Mouse (Mus musculus): ENCODE measurements around the gene Mettl27. TPM values are rescaled to one million over a fixed set of nuclear protein-coding genes. Genes with fewer than 3 reads are reported as not detected.

Gene Mettl27
- polyA plus RNA-seq, 1 experiment from 2014 or later = 35.5 TPM

DNA sequence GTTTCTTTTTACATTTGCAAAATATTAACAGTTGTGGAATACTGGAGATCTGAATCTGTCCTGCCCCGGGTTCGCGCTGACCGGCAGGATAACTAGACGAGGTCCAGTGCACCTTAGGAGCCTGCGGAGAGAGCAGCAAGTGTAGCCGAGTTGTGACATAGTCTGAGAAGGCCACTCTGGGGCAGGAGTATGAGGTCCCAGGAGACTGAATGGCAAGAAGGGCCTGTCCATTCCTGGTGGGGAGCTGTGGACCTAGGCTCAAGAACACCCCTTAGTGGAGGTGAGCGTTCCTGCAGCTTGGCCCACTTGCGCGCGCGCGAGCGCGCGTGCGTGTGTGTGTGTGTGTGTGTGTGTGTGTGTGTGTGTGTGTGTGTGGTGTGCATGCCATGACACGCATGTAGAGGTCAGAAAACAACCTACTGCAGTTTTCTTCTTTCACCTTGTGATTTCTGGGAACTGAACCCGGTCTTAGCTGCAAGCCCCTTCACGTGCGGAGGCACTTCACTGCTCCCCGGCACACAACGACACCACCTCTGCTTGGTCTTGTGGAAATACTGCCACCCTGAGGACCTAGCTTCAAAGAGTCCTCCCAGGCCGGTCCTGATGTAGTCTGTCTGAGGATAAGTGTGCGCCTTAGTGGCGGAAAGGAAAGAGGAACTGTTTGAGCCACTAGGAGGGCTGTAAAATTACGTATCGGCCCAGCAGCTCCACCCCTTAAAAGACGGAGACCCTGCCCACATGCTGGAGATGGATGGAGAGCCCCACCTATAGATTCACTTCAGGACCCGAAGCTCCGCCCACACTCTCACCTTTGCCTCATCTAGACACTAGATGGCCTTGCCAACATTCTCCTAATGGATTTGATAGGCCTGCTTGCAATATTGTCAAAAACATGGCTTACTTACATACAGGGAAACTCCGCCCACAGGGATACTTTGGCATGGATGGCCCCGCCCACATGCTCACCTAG lies 34.0 kb downstream of the Mettl27 start:
- peak overlapping the region; percentile 15; the same call in 1 of the 2 replicates for H3K4me3 ChIP-seq (ENCODE audit: low read depth, low read length)
- DNase-seq (ENCODE audit: low spot score) = peak; percentile 96
- no peaks in the 10 kb centered on the region for H3K36me3 ChIP-seq (ENCODE audit: insufficient read depth, low read length)
- TF ChIP-seq EP300 (IDR thresholded peaks at IDR 0.05) (peak; percentile 49; the same call in 1 of the 2 replicates), CTCF (IDR thresholded peaks at IDR 0.05) (peak; percentile 50)
- H3K9me3 ChIP-seq (ENCODE audit: low read length) = no peaks in the 10 kb centered on the region
- H3K27ac ChIP-seq (ENCODE audit: low read length) = peak overlapping the region; percentile 75
- ATAC-seq = peak; percentile 85
- peak overlapping the region; percentile 48 for H3K4me2 ChIP-seq (replicated peaks; ENCODE audit: low read depth, low read length)
- no peaks in the 10 kb centered on the region for H3K4me1 ChIP-seq (ENCODE audit: insufficient read depth, low read depth, low read length)
- WGBS = 6% methylated on average over 24 of the region's 33 CpGs
- no peaks in the 10 kb centered on the region for H3K27me3 ChIP-seq (replicated peaks; ENCODE audit: insufficient read depth, low read length)
- no peak overlapping the region for H3K9ac ChIP-seq (replicated peaks; ENCODE audit: low read depth)

GRCm38 (mm10) chr5:134967164-134967944 lies 35.2 kb downstream of the Mettl27 start:
- 49% methylated on average over 20 of the region's 20 CpGs for WGBS
- DNase-seq (ENCODE audit: low spot score) (no peak), ATAC-seq (peak; percentile 8; the same call in 1 of the 2 replicates)

DNA sequence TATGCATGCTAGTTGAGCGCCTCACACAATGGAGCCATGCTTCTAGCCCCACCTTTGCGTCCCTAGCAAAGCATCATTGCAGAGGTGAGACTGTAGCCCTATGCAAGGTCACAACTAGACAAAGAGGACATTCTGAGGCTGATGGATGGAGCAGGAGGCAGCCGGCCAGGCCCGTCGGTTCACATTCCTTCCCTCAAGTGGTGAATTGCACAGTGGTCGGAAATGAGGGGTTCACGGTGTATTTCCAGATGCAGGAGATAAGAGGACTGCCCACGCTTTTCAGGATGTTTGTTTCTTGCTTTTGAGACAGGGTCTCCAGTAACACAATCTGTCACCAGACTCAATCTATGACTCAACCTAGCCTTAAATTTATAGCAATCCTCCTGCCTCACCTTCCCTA lies 38.5 kb downstream of the Mettl27 start:
- no peak overlapping the region for H3K4me2 ChIP-seq (replicated peaks; ENCODE audit: low read depth, low read length)
- H3K9me3 ChIP-seq (ENCODE audit: low read length) = no peaks in the 10 kb centered on the region
- 38% methylated on average over 8 of the region's 8 CpGs for WGBS
- H3K4me1 ChIP-seq (ENCODE audit: insufficient read depth, low read depth, low read length) = peaks cover 3% of the 10 kb centered on the region; the same call in 1 of the 2 replicates
- ATAC-seq (no peak), DNase-seq (ENCODE audit: low spot score) (peak; percentile 67)
- no peaks in the 10 kb centered on the region for H3K27me3 ChIP-seq (replicated peaks; ENCODE audit: insufficient read depth, low read length)
- no peaks in the 10 kb centered on the region for H3K36me3 ChIP-seq (ENCODE audit: insufficient read depth, low read length)
- TF ChIP-seq CTCF (IDR thresholded peaks at IDR 0.05) (no peak), EP300 (IDR thresholded peaks at IDR 0.05) (peak; percentile 73)
- H3K4me3 ChIP-seq (ENCODE audit: low read depth, low read length) = no peak overlapping the region
- H3K9ac ChIP-seq (replicated peaks; ENCODE audit: low read depth) = no peak overlapping the region
- H3K27ac ChIP-seq (ENCODE audit: low read length) = no peak overlapping the region

More at GRCm38 (mm10) chr5:134967164-134967944, 35.2 kb downstream of the Mettl27 start:
- Histone ChIP-seq H3K9me3 (ENCODE audit: low read length) (no peaks in the 10 kb centered on the region), H3K9ac (replicated peaks; ENCODE audit: low read depth) (no peak overlapping the region), H3K36me3 (ENCODE audit: insufficient read depth, low read length) (no peaks in the 10 kb centered on the region), H3K4me3 (ENCODE audit: low read depth, low read length) (no peak overlapping the region), H3K27ac (ENCODE audit: low read length) (peak overlapping the region; percentile 74), H3K4me1 (ENCODE audit: insufficient read depth, low read depth, low read length) (no peaks in the 10 kb centered on the region), H3K27me3 (replicated peaks; ENCODE audit: insufficient read depth, low read length) (no peaks in the 10 kb centered on the region), H3K4me2 (replicated peaks; ENCODE audit: low read depth, low read length) (no peak overlapping the region)
- TF ChIP-seq EP300 (IDR thresholded peaks at IDR 0.05) (no peak), CTCF (IDR thresholded peaks at IDR 0.05) (no peak)

- DNase-seq (ENCODE audit: low spot score) = no peak
- peak overlapping the region; percentile 68 for H3K27ac ChIP-seq (ENCODE audit: low read length)
- H3K27me3 ChIP-seq (replicated peaks; ENCODE audit: insufficient read depth, low read length) = no peaks in the 10 kb centered on the region
- no peak for ATAC-seq
- H3K9ac ChIP-seq (replicated peaks; ENCODE audit: low read depth) = no peak overlapping the region
- no peak overlapping the region for H3K4me2 ChIP-seq (replicated peaks; ENCODE audit: low read depth, low read length)
- H3K4me3 ChIP-seq (ENCODE audit: low read depth, low read length) = no peak overlapping the region
- TF ChIP-seq CTCF (IDR thresholded peaks at IDR 0.05) = no peak
- TF ChIP-seq EP300 (IDR thresholded peaks at IDR 0.05) = no peak
- peaks cover 3% of the 10 kb centered on the region; the same call in 1 of the 2 replicates for H3K4me1 ChIP-seq (ENCODE audit: insufficient read depth, low read depth, low read length)
- H3K36me3 ChIP-seq (ENCODE audit: insufficient read depth, low read length) = no peaks in the 10 kb centered on the region
- H3K9me3 ChIP-seq (ENCODE audit: low read length) = no peaks in the 10 kb centered on the region
These were observed 40.9 kb downstream of the Mettl27 start for GRCm38 (mm10) chr5:134973081-134973480.

DNA sequence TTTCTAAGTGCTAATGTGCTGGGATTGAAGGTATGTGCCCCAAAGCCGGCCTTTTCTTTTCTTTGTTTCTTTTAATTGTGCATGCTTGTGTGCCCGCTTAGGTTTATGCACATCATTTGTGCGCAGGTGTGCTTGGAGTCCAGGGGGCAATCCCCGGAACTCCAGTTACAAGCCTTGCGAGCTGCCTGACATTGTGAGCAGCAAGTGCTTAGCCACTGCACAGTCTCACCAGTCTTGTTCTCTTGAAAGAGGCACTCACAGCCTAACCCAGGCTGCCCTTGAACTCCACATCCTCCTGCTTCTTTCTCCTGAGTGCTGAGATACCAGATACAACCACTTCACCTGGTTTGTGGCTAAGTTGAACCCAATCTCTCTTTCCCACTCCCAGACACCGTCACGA lies 41.4 kb downstream of the Mettl27 start:
- Histone ChIP-seq H3K27ac (ENCODE audit: low read length) (peak overlapping the region; percentile 68), H3K4me1 (ENCODE audit: insufficient read depth, low read depth, low read length) (peaks cover 3% of the 10 kb centered on the region; the same call in 1 of the 2 replicates), H3K9me3 (ENCODE audit: low read length) (no peaks in the 10 kb centered on the region), H3K27me3 (replicated peaks; ENCODE audit: insufficient read depth, low read length) (no peaks in the 10 kb centered on the region), H3K4me3 (ENCODE audit: low read depth, low read length) (no peak overlapping the region), H3K4me2 (replicated peaks; ENCODE audit: low read depth, low read length) (no peak overlapping the region), H3K9ac (replicated peaks; ENCODE audit: low read depth) (no peak overlapping the region), H3K36me3 (ENCODE audit: insufficient read depth, low read length) (no peaks in the 10 kb centered on the region)
- DNase-seq (ENCODE audit: low spot score) (peak; percentile 43), ATAC-seq (no peak)
- 56% methylated on average over 7 of the region's 7 CpGs for WGBS
- no peak for TF ChIP-seq EP300 (IDR thresholded peaks at IDR 0.05)
- no peak for TF ChIP-seq CTCF (IDR thresholded peaks at IDR 0.05)

GRCm38 (mm10) chr5:134974294-134974693 lies 42.1 kb downstream of the Mettl27 start:
- Histone ChIP-seq H3K27ac (ENCODE audit: low read length) (peak overlapping the region; percentile 72), H3K4me2 (replicated peaks; ENCODE audit: low read depth, low read length) (0 out of 2 replicates have a peak overlapping the region, but pooled peaks have one; percentile 17), H3K9me3 (ENCODE audit: low read length) (no peaks in the 10 kb centered on the region), H3K36me3 (ENCODE audit: insufficient read depth, low read length) (no peaks in the 10 kb centered on the region), H3K9ac (replicated peaks; ENCODE audit: low read depth) (no peak overlapping the region), H3K4me1 (ENCODE audit: insufficient read depth, low read depth, low read length) (peaks cover 3% of the 10 kb centered on the region; the same call in 1 of the 2 replicates), H3K4me3 (ENCODE audit: low read depth, low read length) (no peak overlapping the region), H3K27me3 (replicated peaks; ENCODE audit: insufficient read depth, low read length) (no peaks in the 10 kb centered on the region)
- TF ChIP-seq EP300 (IDR thresholded peaks at IDR 0.05) = peak; percentile 87
- TF ChIP-seq CTCF (IDR thresholded peaks at IDR 0.05) = no peak
- peak; percentile 87 for ATAC-seq
- peak; percentile 80 for DNase-seq (ENCODE audit: low spot score)
- WGBS = 4% methylated on average over 7 of the region's 7 CpGs

Measured in lung, postnatal 0 days (tissue).